Mouse (Mus musculus) adrenal gland (tissue): ENCODE results near the gene Ciapin1.
"Not testable (repeated sequence)": the region's sequence is repeated elsewhere in the genome, so short reads cannot be mapped to it uniquely, and the experiment has no call there.

Experiments used
- intact Hi-C: fragments of 180-260 bp; cut with DNase I; formaldehyde crosslinking; loops from one replicate; pipeline ENCODE4 v1.15.1; 2025

The Ciapin1 gene

GRCm38 (mm10) chr8:94857346-94858173, 19.4 kb upstream of the Ciapin1 start, which contains the start of gene Polr2c:
Gene Polr2c (plus strand): TSS chr8:94857450.
- intact Hi-C loops, result no loop called here

GRCm38 (mm10) chr8:94857011-94857345, 18.8 kb upstream of the Ciapin1 start:
- intact Hi-C loops, result no loop called here

DNA sequence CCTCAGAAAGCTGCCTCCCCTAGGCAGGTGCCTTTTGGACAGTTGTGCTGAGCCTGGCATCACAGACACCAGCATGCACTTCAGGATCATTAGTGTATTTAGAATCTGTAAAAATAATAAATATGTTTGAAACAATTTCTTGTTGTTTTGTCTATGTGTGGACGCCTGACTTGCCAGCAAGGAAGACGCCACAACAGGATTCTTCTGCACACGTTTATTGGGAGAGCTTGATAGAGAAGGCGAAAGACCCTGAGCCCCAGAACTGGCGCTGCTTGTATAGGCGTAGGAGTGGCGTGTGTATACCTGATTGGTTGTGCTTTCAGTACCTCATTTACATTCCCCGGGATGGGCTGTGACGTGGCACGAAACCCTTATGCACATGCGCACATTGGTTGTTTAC, 16.6 kb upstream of the Ciapin1 start:
- intact Hi-C loops, result not testable (repeated sequence)

- intact Hi-C loops, result no loop called here
Observed at GRCm38 (mm10) chr8:94850049-94850448, 11.9 kb upstream of the Ciapin1 start.

- intact Hi-C loops, result no loop called here
Observed at GRCm38 (mm10) chr8:94841183-94841582, 3.0 kb upstream of the Ciapin1 start.

DNA sequence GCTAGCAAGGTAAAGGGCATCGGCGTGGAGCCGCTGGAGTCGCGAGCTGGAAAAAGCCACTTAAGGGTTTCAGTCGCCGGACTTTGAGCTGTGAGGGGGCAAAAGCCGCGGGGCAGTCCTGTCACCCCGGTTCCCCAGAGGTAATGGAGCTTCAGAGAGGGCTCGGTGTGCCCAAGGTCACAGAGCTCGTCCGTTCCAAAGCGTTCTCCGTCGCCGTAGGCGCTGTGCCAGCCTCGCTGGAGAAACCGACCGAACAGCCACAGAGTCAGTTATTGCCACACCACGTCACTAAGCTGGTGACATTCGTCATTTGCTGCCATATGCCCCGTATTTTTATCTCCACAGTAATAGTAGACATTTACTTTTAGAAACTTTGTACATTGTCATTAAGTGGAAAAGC, 442 bp upstream of the Ciapin1 start:
- intact Hi-C loops, result no loop called here

GRCm38 (mm10) chr8:94836456-94837240, 1.5 kb downstream of the Ciapin1 start:
- intact Hi-C loops, result no loop called here

GRCm38 (mm10) chr8:94835751-94836150, 2.4 kb downstream of the Ciapin1 start:
- intact Hi-C loops, result not testable (repeated sequence)

DNA sequence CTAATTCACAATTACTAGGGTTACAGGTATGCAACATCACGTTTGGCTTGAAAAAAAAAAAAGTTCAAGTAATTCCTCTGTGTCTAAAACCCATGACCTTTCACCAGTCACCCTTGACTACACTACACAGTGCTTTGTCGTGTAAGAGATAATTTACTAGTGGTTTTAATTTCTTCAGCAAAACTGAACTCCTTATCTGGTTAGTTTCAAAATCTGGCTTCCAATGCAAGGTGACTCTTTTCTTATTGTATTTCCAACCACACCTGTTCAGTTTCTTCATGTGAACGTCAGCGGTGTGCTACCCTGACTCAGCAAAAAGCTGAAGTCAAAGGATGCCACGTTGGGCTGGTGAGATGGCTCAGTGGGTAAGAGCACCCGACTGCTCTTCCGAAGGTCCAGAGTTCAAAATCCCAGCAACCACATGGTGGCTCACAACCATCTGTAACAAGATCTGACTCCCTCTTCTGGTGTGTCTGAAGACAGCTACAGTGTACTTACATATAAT, 4.2 kb downstream of the Ciapin1 start:
- intact Hi-C loops, result not testable (repeated sequence)

- intact Hi-C loops, result no loop called here
Observed at GRCm38 (mm10) chr8:94828284-94828683, 9.9 kb downstream of the Ciapin1 start.

- intact Hi-C loops, result no loop called here
Observed at GRCm38 (mm10) chr8:94826210-94826609, 11.9 kb downstream of the Ciapin1 start.

DNA sequence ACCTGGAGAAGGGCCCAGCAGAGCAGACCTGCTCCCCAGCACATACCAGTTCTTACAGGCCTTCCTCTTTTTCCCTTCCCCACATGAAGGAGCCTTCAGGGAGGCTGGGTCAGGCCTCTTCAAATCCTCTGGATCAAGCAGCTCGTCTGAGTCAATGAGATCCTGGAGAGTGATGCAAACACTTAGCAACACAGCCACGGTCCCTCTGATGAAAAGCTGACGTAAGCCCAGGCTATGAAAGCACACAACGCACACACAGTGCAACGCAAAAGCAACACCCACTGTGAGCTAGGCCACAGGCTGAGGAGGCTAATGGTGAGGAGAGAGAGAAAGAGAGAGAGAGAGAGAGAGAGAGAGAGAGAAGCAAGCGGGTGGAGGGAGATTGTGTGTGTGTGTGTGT, 13.0 kb downstream of the Ciapin1 start:
- intact Hi-C loops, result no loop called here

DNA sequence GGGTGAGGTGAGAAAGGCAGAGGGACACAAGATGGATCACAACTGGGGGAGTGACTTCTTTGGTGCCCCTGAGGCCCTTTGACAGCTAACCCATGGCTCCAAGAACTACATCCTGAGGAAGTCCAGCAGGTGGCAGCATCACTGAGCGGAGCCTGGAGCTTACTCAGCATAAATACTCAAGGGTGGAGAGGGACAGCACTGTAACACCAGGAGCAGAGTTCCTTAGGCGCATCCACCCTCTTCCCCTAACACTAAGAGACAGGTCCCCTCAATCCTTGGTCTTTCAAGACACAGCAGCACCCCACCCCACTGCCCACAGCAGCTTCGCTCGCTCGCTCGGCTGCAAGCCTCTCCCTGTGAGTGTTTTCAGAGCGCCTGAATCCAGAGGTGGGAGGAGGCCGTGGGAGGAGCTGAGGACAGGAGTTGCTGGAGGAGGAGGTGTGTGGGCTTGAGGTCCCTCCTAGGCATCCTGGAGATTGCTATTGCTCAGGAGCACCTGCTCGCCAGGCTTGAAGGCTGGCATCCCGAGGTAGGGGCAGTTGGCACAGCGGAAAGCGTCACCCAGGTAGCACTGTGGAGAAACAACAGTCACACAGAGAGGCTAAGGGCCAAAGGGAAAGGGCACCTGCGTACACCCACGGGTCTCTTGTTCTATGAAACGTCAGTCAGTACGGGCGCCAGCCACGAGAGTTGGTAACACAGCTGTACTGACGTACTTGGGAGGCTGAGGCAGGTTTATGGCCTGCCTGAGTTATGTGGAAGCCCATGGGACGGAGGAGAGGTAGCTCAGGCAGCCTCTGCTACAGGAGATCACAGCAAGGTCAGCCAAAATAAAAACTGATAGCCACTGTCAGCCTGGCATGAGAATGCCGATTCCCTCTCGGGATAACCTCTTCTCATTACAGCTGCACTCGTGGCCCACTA, 15.3 kb downstream of the Ciapin1 start:
- intact Hi-C loops, result loop anchor here (5.0 kb wide), 1 partner anchor 84 kb away; no protein-coding TSS in a partner anchor

- intact Hi-C loops, result loop anchor here (5.0 kb wide), 1 partner anchor 86 kb away; no protein-coding TSS in a partner anchor
Observed at GRCm38 (mm10) chr8:94821381-94821780, 16.8 kb downstream of the Ciapin1 start.

DNA sequence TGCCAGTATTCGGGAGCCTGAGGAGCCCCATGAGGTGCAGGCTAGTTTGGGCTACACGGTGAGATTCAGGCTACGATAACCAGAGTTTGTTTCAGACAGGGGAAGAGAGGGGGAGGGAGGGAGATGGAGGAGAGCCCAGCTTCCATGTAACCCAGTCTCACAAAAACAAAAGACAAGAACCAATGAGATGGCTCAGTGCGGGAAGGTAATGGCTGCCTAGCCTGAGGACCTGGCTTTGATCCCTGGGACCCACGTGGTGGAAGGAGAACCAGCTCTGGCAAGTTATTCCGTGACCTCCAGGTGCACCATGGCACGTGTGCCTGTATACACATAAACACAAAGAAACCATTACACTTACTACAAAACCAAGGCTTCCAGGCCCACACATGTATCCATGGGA, 17.6 kb downstream of the Ciapin1 start:
- intact Hi-C loops, result loop anchor here (5.0 kb wide), 1 partner anchor 87 kb away; no protein-coding TSS in a partner anchor

DNA sequence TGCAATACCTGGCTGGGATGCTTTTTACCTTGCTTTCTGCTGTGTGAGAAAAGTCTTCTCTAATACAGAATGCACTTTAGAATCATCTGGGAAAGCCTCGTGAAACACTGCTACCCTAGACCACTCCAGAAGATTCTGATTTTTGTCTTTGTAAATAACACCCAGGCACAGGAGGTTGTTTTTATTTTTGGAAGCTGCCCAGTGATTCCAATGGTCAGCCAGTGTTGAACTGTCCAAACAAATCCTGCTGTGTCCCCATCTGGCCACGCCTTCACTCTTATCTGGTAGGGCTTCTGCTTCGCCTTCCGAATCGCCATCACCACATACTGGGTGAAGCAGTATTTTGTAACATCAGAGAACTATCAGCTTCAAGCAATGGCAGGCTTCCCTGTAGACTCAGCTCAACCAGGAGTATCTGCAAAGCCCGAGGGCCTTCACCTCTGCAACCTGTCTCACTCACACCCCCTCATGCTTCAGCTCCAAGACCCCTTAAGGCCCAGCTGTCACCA, 18.4 kb downstream of the Ciapin1 start:
- intact Hi-C loops, result loop anchor here (5.0 to 10.0 kb wide), 2 partner anchors 88 to 225 kb away; no protein-coding TSS in a partner anchor

- intact Hi-C loops, result loop anchor here (10.0 kb wide), 1 partner anchor 223 kb away; no protein-coding TSS in a partner anchor
Observed at GRCm38 (mm10) chr8:94817933-94818332, 20.2 kb downstream of the Ciapin1 start.

GRCm38 (mm10) chr8:94814556-94814955, 23.6 kb downstream of the Ciapin1 start:
- intact Hi-C loops, result loop anchor here (10.0 kb wide), 1 partner anchor 220 kb away; no protein-coding TSS in a partner anchor

DNA sequence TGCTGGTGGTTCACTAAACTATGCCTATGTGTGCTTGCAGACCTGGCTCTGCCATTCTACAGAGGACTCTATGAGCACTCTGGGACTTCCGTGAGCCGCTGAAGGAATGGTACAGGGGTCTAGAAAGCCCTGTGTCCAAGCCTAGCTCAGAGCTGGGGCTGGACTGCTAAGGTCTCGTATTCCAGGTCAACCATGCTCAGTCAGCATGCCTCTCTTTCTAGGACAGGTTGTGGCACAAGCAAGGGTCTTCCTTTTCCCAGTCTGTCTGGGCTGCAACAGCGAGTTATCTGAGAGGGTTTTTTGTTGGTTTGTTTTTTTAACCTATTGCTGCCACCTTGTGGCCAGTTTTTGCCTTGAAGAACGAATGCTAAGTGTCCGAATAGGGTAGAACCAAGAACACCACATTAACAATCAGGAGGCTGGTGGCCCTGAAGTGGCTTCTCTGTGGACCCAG, 25.5 kb downstream of the Ciapin1 start:
- intact Hi-C loops, result loop anchor here (1.0 to 10.0 kb wide), 2 partner anchors 108 to 218 kb away; no protein-coding TSS in a partner anchor

DNA sequence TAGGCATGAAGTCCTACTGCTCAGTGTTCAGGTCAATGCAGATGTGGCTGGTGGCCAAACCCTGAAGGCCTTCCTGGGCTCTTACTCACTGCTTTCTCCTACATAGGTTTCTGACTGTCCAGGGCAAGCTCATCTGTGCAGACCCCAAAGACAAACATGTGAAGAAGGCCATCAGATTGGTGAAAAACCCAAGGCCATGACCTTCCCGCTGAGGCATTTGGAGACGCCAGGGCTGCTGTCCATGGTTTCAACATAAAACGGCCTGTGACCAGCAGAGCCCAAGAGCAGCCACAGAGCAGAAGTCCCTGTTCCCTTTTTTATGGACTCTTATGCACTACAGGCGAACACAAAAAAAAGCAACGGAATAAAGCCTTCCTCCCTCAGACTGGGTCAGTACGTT, 26.5 kb downstream of the Ciapin1 start:
- intact Hi-C loops, result loop anchor here (1.0 to 10.0 kb wide), 2 partner anchors 107 to 217 kb away; no protein-coding TSS in a partner anchor
